Mouse (Mus musculus) MEL (cell line): ENCODE data around the gene Nr1h4. TPM values are rescaled to one million over a fixed set of nuclear protein-coding genes. Genes with fewer than 3 reads are reported as not detected.

Experiments
- DNase-seq: peaks from one replicate; pipeline ENCODE4 v3.0.0; 2011; ENCODE audit warnings: low read depth, low spot score
- H3K27ac ChIP-seq: 2 replicates; pipeline ENCODE4 v1.5.1; 2012; ENCODE audit warnings: low read depth, mild to moderate bottlenecking, control low read depth, low read length, moderate library complexity; ENCODE audit not compliant: control insufficient read depth
- H3K27me3 ChIP-seq, 2 experiments: fragments of 150-350 bp in 1 of 2; sonication (generic) in 1 of 2; 2 replicates each; pipeline ENCODE4 v1.6.1; 2012; ENCODE audit warnings: low read length in 2 of 2, mild to moderate bottlenecking in 2 of 2, improper control_type of control experiment in 1 of 2, moderate library complexity in 1 of 2; ENCODE audit not compliant: insufficient read depth in 2 of 2, control insufficient read depth in 1 of 2
- H3K36me3 ChIP-seq, 2 experiments: 2 replicates each; pipeline ENCODE4 v1.6.1; 2012 to 2014; ENCODE audit warnings: low read length in 2 of 2, improper control_type of control experiment in 1 of 2, inconsistent platforms in 1 of 2, mild to moderate bottlenecking in 1 of 2; ENCODE audit not compliant: insufficient read depth in 2 of 2, control insufficient read depth in 1 of 2
- H3K4me1 ChIP-seq, 2 experiments: fragments of 150-350 bp in 1 of 2; sonication (generic) in 1 of 2; 2 replicates each; pipeline ENCODE4 v1.6.1; 2012; ENCODE audit warnings: low read length in 2 of 2, improper control_type of control experiment in 1 of 2, mild to moderate bottlenecking in 1 of 2; ENCODE audit not compliant: insufficient read depth in 2 of 2, control insufficient read depth in 1 of 2
- H3K4me3 ChIP-seq, 2 experiments: fragments of 150-350 bp in 1 of 2; sonication (generic) in 1 of 2; 2 replicates each; pipeline ENCODE4 v1.5.1; 2012; ENCODE audit warnings: low read depth in 2 of 2, low read length in 2 of 2, mild to moderate bottlenecking in 2 of 2, moderate library complexity in 2 of 2, control low read depth in 1 of 2, improper control_type of control experiment in 1 of 2; ENCODE audit not compliant: control insufficient read depth in 1 of 2, insufficient read depth in 1 of 2
- H3K79me2 ChIP-seq: 2 replicates; pipeline ENCODE4 v1.6.1; 2012; ENCODE audit warnings: mild to moderate bottlenecking, low read length, moderate library complexity; ENCODE audit not compliant: control insufficient read depth, poor library complexity, insufficient read depth
- H3K9ac ChIP-seq: 2 replicates; pipeline ENCODE4 v1.6.1; 2012; ENCODE audit warnings: low read depth, mild to moderate bottlenecking, control low read depth, low read length, moderate library complexity; ENCODE audit not compliant: control insufficient read depth, poor library complexity, severe bottlenecking
- H3K9me3 ChIP-seq: fragments of 150-350 bp; sonication (generic); replicated peaks from 2 replicates; pipeline ENCODE4 v1.6.1; 2012; ENCODE audit warnings: mild to moderate bottlenecking, low read length, improper control_type of control experiment, moderate library complexity; ENCODE audit not compliant: insufficient read depth
- EP300 ChIP-seq, 2 experiments: IDR thresholded peaks; 2 replicates each; pipeline ENCODE4 v1.6.1; 2011; ENCODE audit warnings: improper control_type of control experiment in 2 of 2, low read length in 2 of 2, low read depth in 1 of 2, mild to moderate bottlenecking in 1 of 2
- ETS1 ChIP-seq: IDR thresholded peaks from 2 replicates; pipeline ENCODE4 v1.6.1; 2012; ENCODE audit warnings: low read depth, mild to moderate bottlenecking, inconsistent platforms, low read length, improper control_type of control experiment, moderate library complexity
- POLR2AphosphoS5 ChIP-seq: IDR thresholded peaks from 2 replicates; pipeline ENCODE4 v1.6.1; 2012; ENCODE audit warnings: low read depth, borderline replicate concordance, mild to moderate bottlenecking, inconsistent platforms, low read length, moderate library complexity, mixed read lengths
- SIN3A ChIP-seq: IDR thresholded peaks from 2 replicates; pipeline ENCODE4 v1.6.1; 2012; ENCODE audit warnings: low read length, improper control_type of control experiment, inconsistent platforms
- TAL1 ChIP-seq: IDR thresholded peaks from 2 replicates; pipeline ENCODE4 v1.6.1; 2012; ENCODE audit warnings: mild to moderate bottlenecking, inconsistent platforms, low read length, moderate library complexity, mixed read lengths
- UBTF ChIP-seq: IDR thresholded peaks from 2 replicates; pipeline ENCODE4 v1.6.1; 2012; ENCODE audit warnings: low read depth, mild to moderate bottlenecking, inconsistent platforms, low read length, improper control_type of control experiment, moderate library complexity, borderline replicate concordance; ENCODE audit not compliant: insufficient read depth
- USF1 ChIP-seq: IDR thresholded peaks from 2 replicates; pipeline ENCODE4 v1.6.1; 2014; ENCODE audit warnings: low read depth, mild to moderate bottlenecking, inconsistent platforms, low read length, improper control_type of control experiment, moderate library complexity
- USF2 ChIP-seq, 2 experiments: IDR thresholded peaks; 2 replicates each; pipeline ENCODE4 v1.6.1; 2011 to 2012; ENCODE audit warnings: improper control_type of control experiment in 2 of 2, low read length in 2 of 2, borderline replicate concordance in 1 of 2, inconsistent platforms in 1 of 2, low read depth in 1 of 2, mild to moderate bottlenecking in 1 of 2; ENCODE audit not compliant: insufficient read depth in 1 of 2
- polyA plus RNA-seq, 2 experiments: library from polyadenylated mRNA; stranded (reverse) in 1 of 2; unstranded in 1 of 2; fragments of >175 nt in 1 of 2; fragments of >200 nt in 1 of 2; gene quantifications; 2 replicates each; pipeline versions ENCODE4 v1.2.1 to v1.2.4; 2012; ENCODE audit warnings: low replicate concordance in 2 of 2, low read depth in 1 of 2; ENCODE audit not compliant: insufficient read length in 2 of 2, insufficient read depth in 1 of 2, missing spikeins in 1 of 2
- total RNA-seq: library from RNA; depleted of rRNA; stranded (reverse); fragments of 300-350 nt; gene quantifications from 2 replicates; pipeline ENCODE4 v1.2.3, GENCODE M21; 2012; rRNA removed

The Nr1h4 gene
- total RNA-seq (not detected in 2 replicates), polyA plus RNA-seq (not detected)

- peaks cover 0 to 4% of the 10 kb centered on the region in 2 experiments; a peak in 1 of 4 replicates for H3K4me1 ChIP-seq
- no peaks in the 10 kb centered on the region for H3K9me3 ChIP-seq
- H3K79me2 ChIP-seq: no peaks in the 10 kb centered on the region
- peak within 1 kb of the TSS; percentile 30 to 33 for H3K4me3 ChIP-seq
- H3K27ac ChIP-seq: no peak within 1 kb of the TSS
- TF ChIP-seq USF1 (peak; percentile 60; the same call in 1 of the 2 replicates), ETS1 (no peak)
- no peaks in the 10 kb centered on the region for H3K36me3 ChIP-seq
- no peaks in the 10 kb centered on the region for H3K27me3 ChIP-seq
- DNase-seq: peak; percentile 41
- no peak within 1 kb of the TSS for H3K9ac ChIP-seq
Observed at GRCm38 (mm10) chr10:89532929-89533727, at the start of gene Nr1h4. TSS of gene Nr1h4 (minus strand) at chr10:89533585.

GRCm38 (mm10) chr10:89578801-89579200 is 45.4 kb upstream of the Nr1h4 start:
- H3K36me3 ChIP-seq: no peaks in the 10 kb centered on the region
- no peaks in the 10 kb centered on the region for H3K27me3 ChIP-seq
- no peak overlapping the region for H3K4me3 ChIP-seq
- H3K79me2 ChIP-seq: no peaks in the 10 kb centered on the region
- no peak for TF ChIP-seq POLR2AphosphoS5
- no peak for TF ChIP-seq USF2 (IDR thresholded peaks at IDR 0.05; ENCODE audit: borderline replicate concordance in 1 of 2, insufficient read depth in 1 of 2, low read depth in 1 of 2, low read length in 2 of 2)
- TF ChIP-seq UBTF: no peak
- TF ChIP-seq SIN3A: no peak
- TF ChIP-seq TAL1: no peak
- DNase-seq: no peak
- no peaks in the 10 kb centered on the region for H3K4me1 ChIP-seq
- no peak overlapping the region for H3K9ac ChIP-seq
- no peak overlapping the region for H3K27ac ChIP-seq
- no peaks in the 10 kb centered on the region for H3K9me3 ChIP-seq

GRCm38 (mm10) chr10:89577666-89578065 is 44.3 kb upstream of the Nr1h4 start:
- no peaks in the 10 kb centered on the region for H3K9me3 ChIP-seq
- no peak overlapping the region for H3K27ac ChIP-seq
- H3K36me3 ChIP-seq: no peaks in the 10 kb centered on the region
- H3K4me3 ChIP-seq: no peak overlapping the region
- H3K9ac ChIP-seq: no peak overlapping the region
- H3K27me3 ChIP-seq: no peaks in the 10 kb centered on the region
- H3K79me2 ChIP-seq: no peaks in the 10 kb centered on the region
- TF ChIP-seq EP300 (IDR thresholded peaks at IDR 0.05; ENCODE audit: low read depth in 1 of 2, low read length in 2 of 2): no peak
- no peak for DNase-seq
- H3K4me1 ChIP-seq: no peaks in the 10 kb centered on the region
